21 mouse cellular contexts compared by ENCODE assay signal in the genomic region with DNA sequence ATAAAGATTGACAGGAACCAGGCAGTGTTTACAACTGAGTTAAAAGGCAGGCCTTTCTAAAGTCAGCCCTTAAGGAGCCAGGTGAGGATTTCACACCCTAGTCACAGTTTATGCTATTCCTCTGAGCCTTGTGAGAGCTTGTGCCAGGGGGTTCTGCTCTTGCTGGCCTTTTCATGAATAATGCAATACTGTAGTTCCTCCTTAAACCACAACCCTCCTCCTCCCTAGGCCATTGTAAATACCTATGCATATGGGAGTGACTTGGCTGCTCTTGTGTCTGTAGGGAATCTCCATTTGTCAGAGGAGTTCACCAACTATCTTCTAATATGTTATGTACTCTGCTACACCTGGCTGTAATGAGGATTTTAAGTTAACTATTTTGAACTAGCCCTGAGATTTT.
"Had no signal": no experiment of that assay in that cellular context is flagged by ENCODE, and none has a peak within 500 bp of the region (broad histone marks: within the 10 kb centered on the region; RNA-seq: fewer than 3 reads in every experiment).

No protein-coding gene starts in this region.

- H3K4me2 ChIP-seq: heart, embryonic 12.5 days; heart, embryonic 15.5 days; kidney, embryonic 15.5 days; liver, embryonic 12.5 days had no signal

- H3K4me3 ChIP-seq: heart, embryonic 10.5 days; heart, embryonic 12.5 days; kidney, embryonic 15.5 days; limb, embryonic 13.5 days; limb, embryonic 15.5 days; liver, embryonic 12.5 days had no signal

- H3K9me3 ChIP-seq: heart, embryonic 10.5 days; heart, embryonic 12.5 days; heart, embryonic 15.5 days; hindbrain, embryonic 13.5 days; hindbrain, embryonic 15.5 days; kidney, embryonic 15.5 days; limb, embryonic 13.5 days; limb, embryonic 15.5 days; liver, embryonic 12.5 days had no signal

- H3K9ac ChIP-seq: heart, embryonic 12.5 days; heart, embryonic 15.5 days; hindbrain, embryonic 13.5 days; hindbrain, embryonic 15.5 days; kidney, embryonic 15.5 days; limb, embryonic 13.5 days; limb, embryonic 15.5 days; liver, embryonic 12.5 days; liver, embryonic 14.5 days had no signal

- ATAC-seq: hindbrain, postnatal 0 days; intestine, embryonic 16.5 days; liver, embryonic 12.5 days had no signal

- H3K27ac ChIP-seq: heart, embryonic 10.5 days; heart, embryonic 15.5 days; hindbrain, embryonic 13.5 days; hindbrain, embryonic 15.5 days; hindbrain, postnatal 0 days; kidney, embryonic 15.5 days; kidney, postnatal 0 days; limb, embryonic 13.5 days; limb, embryonic 15.5 days; liver, embryonic 12.5 days; liver, embryonic 14.5 days had no signal

- H3K36me3 ChIP-seq: heart, embryonic 15.5 days; hindbrain, embryonic 15.5 days had no signal

- DNase-seq: gastrocnemius, postnatal 10 days; gastrocnemius, postnatal 36 days; heart, postnatal 14 days; kidney, adult 11 months; kidney, postnatal 14 days; layer of hippocampus, adult 9-11 months; layer of hippocampus, postnatal 36 days; left cerebral cortex, postnatal 4 days had no signal

- H3K27me3 ChIP-seq: heart, embryonic 12.5 days; heart, embryonic 15.5 days; hindbrain, embryonic 13.5 days; hindbrain, embryonic 15.5 days; kidney, embryonic 15.5 days; limb, embryonic 13.5 days; limb, embryonic 15.5 days; liver, embryonic 12.5 days had no signal
